Mouse (Mus musculus): ENCODE measurements around the gene Clec2g.

Gene Clec2g

GRCm38 (mm10) chr6:129012966-129013365 lies 78.8 kb downstream of the Clec2g start:
- no peak for DNase-seq (ENCODE audit: extremely low spot score, low spot score)

- DNase-seq (ENCODE audit: extremely low spot score, low spot score), result no peak
Measured at GRCm38 (mm10) chr6:129013762-129014276, 79.6 kb downstream of the Clec2g start.

- DNase-seq (ENCODE audit: extremely low spot score, low spot score), result no peak
Measured at GRCm38 (mm10) chr6:129014399-129014798, 80.2 kb downstream of the Clec2g start.

GRCm38 (mm10) chr6:129027451-129028248 lies 93.5 kb downstream of the Clec2g start:
- DNase-seq (ENCODE audit: extremely low spot score, low spot score), result no peak

- DNase-seq (ENCODE audit: extremely low spot score, low spot score), result no peak
Measured at GRCm38 (mm10) chr6:129030175-129030824, 96.1 kb downstream of the Clec2g start.

- DNase-seq (ENCODE audit: extremely low spot score, low spot score), result no peak
Measured at GRCm38 (mm10) chr6:129030964-129031363, 96.8 kb downstream of the Clec2g start.

- DNase-seq (ENCODE audit: extremely low spot score, low spot score), result no peak
Measured at GRCm38 (mm10) chr6:129033397-129033796, 99.2 kb downstream of the Clec2g start.

Measured in neural tube, embryonic 10.5 days (tissue).